Mouse (Mus musculus): ENCODE measurements around the gene Gm44805.

Gene Gm44805

GRCm38 (mm10) chr7:19678901-19679300 is 2.3 kb downstream of the Gm44805 start:
- DNase-seq (ENCODE audit: low read depth, low spot score): no peak

GRCm38 (mm10) chr7:19677872-19678271 is 3.4 kb downstream of the Gm44805 start, which contains the start of gene Apoc2:
Gene Apoc2, minus strand, starts transcription at chr7:19677941.
- DNase-seq (ENCODE audit: low read depth, low spot score): no peak

DNA sequence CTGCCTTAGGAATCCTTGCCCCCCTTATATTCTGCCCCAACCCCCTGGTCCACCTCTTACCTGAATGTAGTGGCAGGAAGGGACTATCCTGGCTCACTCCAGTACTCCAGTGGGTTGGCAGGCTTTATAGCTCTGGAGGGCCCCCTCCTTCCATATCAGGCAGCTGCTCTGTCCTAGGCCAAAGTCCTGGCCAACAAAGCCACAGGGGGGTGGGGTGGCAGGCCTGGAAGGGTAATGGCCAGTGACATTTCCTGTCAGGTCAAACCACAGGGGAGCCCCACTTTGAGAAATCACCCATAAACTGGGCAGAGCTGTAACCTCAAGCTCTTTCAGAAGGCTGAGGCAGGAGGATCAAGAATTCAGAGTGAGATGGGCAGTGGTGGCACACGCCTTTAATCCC is 4.6 kb downstream of the Gm44805 start:
- no peak for DNase-seq (ENCODE audit: low read depth, low spot score)

DNA sequence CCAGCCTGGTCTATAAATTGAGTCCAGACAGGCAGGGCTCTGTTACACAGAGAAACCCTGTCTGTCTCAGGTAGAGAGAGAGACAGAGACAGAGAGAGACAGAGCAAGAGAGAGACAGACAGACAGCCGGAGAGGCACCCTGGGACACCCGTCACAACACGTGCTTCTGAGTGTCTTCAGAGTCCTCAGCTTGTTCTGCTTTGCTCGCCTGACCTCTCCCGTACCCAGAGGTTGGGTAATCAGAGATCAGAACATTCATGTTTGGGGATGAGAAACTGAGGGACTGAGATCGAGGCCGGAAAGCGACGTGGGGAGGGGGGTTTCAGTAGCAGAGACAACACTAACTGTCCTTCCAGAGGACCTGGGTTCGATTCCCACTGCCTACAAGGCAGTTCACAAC is 5.4 kb downstream of the Gm44805 start:
- DNase-seq (ENCODE audit: low read depth, low spot score): no peak

DNA sequence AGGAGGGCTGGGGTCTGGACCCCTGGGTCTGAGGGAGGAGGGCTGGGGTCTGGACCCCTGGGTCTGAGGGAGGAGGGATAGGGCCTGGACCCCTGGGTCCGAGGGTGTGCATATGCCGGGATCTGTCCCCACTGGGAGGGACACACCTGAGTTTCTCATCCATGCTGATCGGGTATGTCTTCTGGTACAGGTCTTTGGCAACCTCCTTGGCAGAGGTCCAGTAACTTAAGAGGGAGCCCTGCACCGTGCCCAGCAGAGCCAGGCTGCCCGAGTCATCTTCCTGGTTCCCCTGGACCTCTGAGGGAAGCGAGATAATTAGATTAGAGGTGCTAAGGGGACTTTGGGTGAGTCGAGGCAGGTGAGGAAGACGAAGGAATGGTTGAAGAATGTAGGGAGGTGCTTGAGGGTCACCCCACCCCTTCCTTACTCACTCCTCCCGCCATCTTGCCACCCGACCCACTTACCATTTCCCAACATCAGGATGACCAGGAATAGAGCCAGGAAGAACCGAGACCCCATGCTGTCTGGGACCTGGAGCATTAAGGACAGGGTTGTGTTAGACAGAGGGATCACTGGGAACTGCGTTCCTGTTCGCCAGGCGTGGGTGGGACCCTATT is 8.0 kb downstream of the Gm44805 start:
- no peak for DNase-seq (ENCODE audit: low read depth, low spot score)

- no peak for DNase-seq (ENCODE audit: low read depth, low spot score)
Measured at GRCm38 (mm10) chr7:19671511-19671910, 9.7 kb downstream of the Gm44805 start.

DNA sequence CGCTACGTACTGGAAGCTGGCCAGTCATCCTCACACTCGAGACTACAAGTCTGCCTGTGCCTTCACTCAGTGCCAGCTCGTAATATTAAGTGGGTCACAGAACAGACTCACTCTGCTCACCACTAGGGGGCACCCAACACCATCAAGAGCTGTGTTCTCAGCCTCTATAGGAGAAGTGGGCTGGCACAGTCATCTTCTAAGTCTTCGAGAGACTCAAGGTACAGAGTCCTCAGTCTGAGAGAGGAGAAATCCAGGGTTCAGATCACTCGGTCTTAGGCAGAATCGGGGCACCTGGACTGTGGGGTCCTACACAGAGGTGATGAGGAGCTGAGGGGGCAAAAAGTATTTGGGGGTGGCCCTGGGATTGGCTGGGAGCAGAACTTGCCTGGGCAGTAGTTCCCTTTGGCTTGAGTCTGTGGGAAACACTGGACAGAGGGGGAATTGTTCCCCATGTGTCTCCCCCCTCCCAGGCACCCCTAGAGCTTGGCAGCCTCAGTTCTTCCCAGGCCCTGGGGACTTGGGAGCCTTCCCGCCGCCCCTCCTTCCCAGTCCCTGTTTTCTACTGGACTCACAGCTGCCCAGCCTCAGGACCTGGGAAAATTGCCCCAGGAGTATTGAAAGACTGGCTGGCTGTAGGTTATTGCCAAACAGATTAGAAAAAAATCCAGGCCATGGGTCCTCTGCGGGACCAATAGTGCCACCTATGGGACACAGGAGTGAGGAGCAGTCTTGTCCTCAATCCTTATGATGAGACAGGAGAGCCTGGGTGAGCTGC is 12.1 kb downstream of the Gm44805 start:
- peak; percentile 94 for DNase-seq (ENCODE audit: low read depth, low spot score)

DNA sequence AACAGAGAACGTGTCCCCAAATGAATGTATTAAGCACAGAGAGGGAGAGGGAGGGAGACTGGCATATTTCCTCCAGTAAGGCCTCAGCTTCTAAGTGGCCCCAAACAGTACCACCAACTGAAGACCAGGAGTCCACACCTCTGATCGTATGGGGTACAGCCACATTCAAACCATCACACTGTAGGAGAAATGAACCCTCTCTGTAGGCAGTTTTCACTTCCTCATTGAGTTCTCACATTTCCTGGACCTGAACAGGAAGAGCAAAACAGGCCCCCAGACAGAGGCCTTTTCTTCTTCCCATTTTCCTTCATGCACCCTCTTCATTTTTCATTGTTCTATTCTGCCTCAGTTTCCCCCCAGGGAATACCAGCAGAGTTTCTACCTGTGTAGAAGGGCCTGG is 13.8 kb downstream of the Gm44805 start:
- peak; percentile 87 for DNase-seq (ENCODE audit: low read depth, low spot score)

- peak; percentile 68 for DNase-seq (ENCODE audit: low read depth, low spot score)
Measured at GRCm38 (mm10) chr7:19666750-19667149, 14.5 kb downstream of the Gm44805 start.

- peak; percentile 99 for DNase-seq (ENCODE audit: low read depth, low spot score)
Measured at GRCm38 (mm10) chr7:19664955-19665841, 16.0 kb downstream of the Gm44805 start, which contains the start of gene Clptm1. Gene Clptm1, minus strand, starts transcription at chr7:19665033.

DNA sequence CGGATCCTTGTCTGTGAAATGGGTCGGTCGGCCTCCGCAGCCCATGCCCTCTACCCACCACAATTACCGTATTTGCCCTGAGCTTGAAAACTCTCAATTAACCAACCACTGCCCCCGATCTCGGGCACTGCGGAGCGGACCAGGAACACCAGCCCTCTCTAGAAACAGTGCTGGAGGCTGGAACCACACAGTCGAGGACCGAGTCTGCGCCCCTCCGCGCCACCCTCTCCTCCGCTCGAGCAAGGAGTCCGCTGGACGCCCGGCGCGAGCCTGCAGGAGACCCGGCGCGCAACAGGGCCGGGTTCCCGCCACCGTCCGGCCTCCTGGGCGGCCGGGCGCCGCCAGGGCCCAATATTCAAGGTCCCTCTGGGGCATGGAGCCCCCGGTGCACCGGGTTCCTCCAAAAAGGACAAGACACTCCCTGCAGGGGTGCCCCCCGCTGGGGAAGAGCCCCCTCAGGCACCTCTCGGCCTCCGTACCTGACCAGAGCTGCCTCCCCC is 16.7 kb downstream of the Gm44805 start:
- no peak for DNase-seq (ENCODE audit: low read depth, low spot score)

DNA sequence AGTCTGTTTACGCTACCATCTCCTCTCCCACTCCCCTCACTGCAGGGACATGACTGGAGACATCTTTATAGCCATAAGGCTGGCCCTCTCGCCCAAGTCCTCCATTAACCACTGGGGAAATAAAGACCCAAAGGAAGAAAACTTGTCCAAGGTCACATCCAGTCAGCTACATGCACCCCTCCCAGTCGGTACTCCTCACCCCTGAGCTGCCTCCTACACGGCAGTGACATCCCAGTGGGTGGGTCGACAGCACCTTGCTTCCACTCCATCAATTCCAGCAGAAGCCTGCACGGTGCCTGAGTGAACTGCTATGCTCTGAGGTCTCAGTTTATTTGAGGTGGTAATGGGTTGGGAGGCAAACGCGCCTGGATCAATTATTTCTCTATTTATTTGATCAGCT is 17.3 kb downstream of the Gm44805 start:
- DNase-seq (ENCODE audit: low read depth, low spot score): no peak

DNA sequence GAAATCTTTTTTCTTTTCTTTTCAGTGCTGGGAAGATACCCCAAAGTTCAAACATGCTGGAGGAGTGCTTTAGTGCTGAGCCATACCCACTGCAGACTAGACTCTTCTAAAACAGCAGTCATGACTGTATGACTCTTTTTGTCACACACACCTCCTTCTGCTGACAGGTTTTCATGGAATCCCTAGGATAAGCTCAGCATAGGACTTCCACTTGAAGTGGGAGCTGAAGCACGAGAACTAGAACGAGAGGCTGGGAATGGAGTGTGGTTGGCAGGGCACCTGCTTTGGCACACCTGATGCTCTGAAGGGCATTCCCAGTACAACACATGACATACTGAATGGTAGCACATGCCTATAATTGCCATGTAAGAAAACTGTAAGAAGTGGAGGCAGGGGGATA is 28.6 kb downstream of the Gm44805 start:
- DNase-seq (ENCODE audit: low read depth, low spot score): no peak

- DNase-seq (ENCODE audit: low read depth, low spot score): no peak
Measured at GRCm38 (mm10) chr7:19651063-19651786, 30.0 kb downstream of the Gm44805 start.

- DNase-seq (ENCODE audit: low read depth, low spot score): no peak
Measured at GRCm38 (mm10) chr7:19641223-19641622, 40.0 kb downstream of the Gm44805 start.

DNA sequence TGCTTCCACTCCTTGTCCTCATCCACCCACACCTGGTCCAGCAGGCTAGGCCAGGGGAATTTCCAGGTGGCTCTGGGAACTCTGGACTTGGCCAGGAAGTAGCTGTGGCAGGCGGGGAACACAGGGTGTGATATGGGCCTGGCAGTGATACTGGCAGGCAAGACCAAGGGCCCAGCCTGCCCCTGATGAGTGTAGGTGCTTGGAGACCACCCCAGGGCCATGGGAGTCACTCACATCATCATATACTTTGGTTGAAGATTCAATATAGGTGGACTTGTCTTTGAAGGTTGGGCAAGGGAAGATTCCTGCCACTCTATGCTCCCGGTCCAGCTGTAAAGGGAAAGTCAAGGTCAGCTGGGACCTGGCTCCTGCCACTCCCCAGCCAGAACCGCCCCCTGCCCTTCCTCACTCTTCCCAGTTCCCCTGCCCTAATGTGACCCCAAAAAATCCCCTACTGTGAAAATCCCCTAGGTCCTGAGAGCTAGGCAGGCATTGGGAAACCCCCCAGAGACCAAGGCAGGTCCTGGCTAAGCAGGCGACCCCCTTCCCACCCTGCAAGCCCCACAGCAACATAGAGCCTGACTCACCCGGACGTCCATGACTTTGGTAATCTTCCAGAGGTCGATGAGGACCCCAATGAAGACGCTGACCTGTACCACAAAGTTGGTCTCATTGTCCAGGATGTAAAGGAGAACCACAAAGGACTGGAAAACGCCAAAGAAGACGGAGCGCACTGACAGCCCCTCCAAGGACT is 46.0 kb downstream of the Gm44805 start:
- DNase-seq (ENCODE audit: low read depth, low spot score): no peak

DNA sequence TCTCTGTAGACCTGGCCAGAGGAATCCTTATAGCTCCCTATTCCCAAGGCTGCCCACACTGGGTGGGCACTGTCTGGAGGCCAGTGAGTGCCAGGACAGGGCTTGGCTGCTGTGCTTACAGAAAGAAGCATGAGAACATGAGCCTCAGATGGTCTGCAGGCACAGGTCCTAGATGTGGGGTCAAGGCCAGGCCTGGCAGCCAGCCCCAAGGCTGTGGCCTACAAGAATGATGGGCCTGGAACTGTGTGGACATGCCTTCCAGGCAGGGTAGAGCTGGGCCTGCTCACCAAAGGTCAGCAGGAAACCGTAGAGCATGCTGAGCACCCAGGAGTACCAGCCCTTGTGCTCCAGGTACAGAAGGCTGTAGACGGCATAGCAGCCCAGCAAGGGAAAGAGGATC is 46.6 kb downstream of the Gm44805 start:
- no peak for DNase-seq (ENCODE audit: low read depth, low spot score)

DNA sequence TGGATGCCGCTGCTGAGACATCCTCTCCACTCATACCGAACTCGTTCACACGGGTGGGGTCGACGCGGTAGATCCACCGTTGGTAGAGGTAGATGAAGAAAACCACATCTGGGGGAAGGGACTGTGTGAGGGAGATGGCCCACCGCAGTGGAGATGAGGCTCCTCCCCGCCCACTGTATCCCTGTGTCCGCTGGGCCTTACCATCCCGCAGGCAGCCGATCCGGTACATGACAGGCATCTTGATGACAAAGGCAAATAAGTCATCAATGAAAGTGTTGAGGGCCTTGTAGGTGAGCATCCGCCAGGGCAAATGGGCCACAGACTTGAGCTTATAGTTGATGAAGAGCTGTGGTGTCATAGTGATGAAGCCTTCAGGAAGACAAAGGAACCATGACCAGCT is 47.4 kb downstream of the Gm44805 start:
- no peak for DNase-seq (ENCODE audit: low read depth, low spot score)

DNA sequence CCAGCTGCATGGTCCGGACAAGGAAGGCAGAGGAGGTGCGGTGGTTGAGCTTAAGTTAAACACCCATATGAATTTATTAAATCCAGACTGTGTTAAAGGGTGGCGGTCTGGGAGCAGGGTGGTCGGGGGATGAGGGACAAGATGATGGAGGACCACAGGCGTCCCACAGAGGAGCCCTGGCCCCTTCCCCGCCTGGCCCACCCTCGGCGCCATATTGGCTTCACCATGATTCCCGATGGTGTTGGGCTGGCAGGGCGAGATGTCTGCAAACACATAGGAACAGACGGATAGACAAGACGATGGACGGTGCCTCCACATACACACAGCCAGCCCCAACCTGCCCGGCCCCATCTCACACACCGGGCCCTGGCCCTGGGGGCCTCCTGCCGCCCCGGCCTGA is 48.0 kb downstream of the Gm44805 start:
- no peak for DNase-seq (ENCODE audit: low read depth, low spot score)

DNA sequence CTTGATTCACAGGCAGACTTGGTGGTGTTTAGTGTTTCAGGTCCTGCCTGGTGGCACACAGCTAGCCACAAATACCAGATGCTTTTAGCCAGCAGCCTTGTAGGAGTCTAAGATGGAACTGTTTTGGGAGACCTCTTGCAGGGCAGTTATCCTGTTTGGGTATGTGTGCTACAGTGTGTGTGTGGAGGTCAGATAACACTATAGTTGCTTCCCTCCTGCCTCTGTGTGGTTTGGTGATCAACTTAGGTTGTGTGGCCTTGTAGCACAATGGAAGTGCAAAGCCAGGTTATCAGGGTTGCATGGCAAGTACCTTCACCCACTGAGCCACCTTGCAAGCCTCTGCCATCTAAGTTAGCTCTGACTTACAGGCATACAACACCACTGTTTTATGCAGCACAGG is 48.5 kb downstream of the Gm44805 start:
- DNase-seq (ENCODE audit: low read depth, low spot score): no peak

DNA sequence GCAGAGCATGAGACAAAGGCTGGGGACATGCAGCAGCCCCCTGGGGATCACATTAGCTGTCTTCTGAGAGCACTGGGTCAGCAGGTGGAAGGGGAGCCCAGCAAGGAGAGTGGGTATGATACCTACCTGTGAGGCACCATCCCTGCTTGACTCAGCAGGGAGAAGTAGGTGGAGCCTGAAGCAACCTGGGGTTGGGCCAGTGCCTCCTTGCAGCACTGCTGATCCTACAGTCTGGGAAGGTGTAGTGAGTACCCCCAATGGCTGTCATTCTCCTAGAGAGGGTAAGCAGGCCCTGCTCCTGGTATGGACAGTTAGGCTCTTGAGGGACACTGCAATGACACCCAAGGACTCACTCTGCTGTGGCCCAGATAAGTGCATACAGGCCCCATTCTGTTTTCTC is 48.9 kb downstream of the Gm44805 start:
- no peak for DNase-seq (ENCODE audit: low read depth, low spot score)

All from A20 (cell line).